Mouse (Mus musculus): Measurements from ENCODE around the gene Hnrnpr.

- TF ChIP-seq EP300 (IDR thresholded peaks at IDR 0.05; ENCODE audit: low read depth) (no peak), CTCF (IDR thresholded peaks at IDR 0.05; ENCODE audit: low read depth) (no peak)
These were observed 19.1 kb upstream of the Hnrnpr start for GRCm38 (mm10) chr4:136291692-136292091.

Data from liver, postnatal 0 days (tissue).